Mouse (Mus musculus) CH12.LX (cell line): ENCODE results near the gene Wdfy3.

ENCODE experiments used
- CTCF ChIP-seq, 2 experiments: IDR thresholded peaks in 1 of 2; conservative IDR thresholded peaks in 1 of 2; 2 replicates each; pipeline ENCODE4 v1.5.1; 2011 to 2012; ENCODE audit warnings: low read depth in 2 of 2, low read length in 2 of 2, improper control_type of control experiment in 1 of 2, inconsistent platforms in 1 of 2, mild to moderate bottlenecking in 1 of 2, moderate library complexity in 1 of 2
- EP300 ChIP-seq: IDR thresholded peaks from 2 replicates; pipeline ENCODE4 v1.6.1; 2011; ENCODE audit warnings: low read length, improper control_type of control experiment
- MXI1 ChIP-seq: IDR thresholded peaks from 2 replicates; pipeline ENCODE4 v1.6.1; 2011; ENCODE audit warnings: mild to moderate bottlenecking, low read depth, low read length, improper control_type of control experiment
- MYC ChIP-seq: IDR thresholded peaks from 2 replicates; pipeline ENCODE4 v1.6.1; 2011; ENCODE audit warnings: low read depth, mild to moderate bottlenecking, improper control_type of control experiment, low read length
- NRF1 ChIP-seq: IDR thresholded peaks from 2 replicates; pipeline ENCODE4 v1.6.1; 2014; ENCODE audit warnings: low read depth, mild to moderate bottlenecking, inconsistent platforms, low read length, improper control_type of control experiment, moderate library complexity
- ZKSCAN1 ChIP-seq: IDR thresholded peaks from 2 replicates; pipeline ENCODE4 v1.6.1; 2012; ENCODE audit warnings: low read depth, inconsistent platforms, low read length, improper control_type of control experiment, borderline replicate concordance

- TF ChIP-seq CTCF (conservative IDR thresholded peaks at IDR 0.05 in 1 of 2, IDR thresholded peaks at IDR 0.05 in 1 of 2; ENCODE audit: low read depth in 2 of 2, low read length in 2 of 2) (no peak), EP300 (no peak), NRF1 (no peak), MYC (no peak), MXI1 (no peak), ZKSCAN1 (no peak)
Measured at GRCm38 (mm10) chr5:101825111-101825911, 244.4 kb downstream of the Wdfy3 start.
